Mouse (Mus musculus) cerebellum, adult 2 months (tissue): Measurements from ENCODE around the gene Ankrd34a. TPM values are rescaled to one million over a fixed set of nuclear protein-coding genes. Genes with fewer than 3 reads are reported as not detected.

Source experiments
- DNase-seq, 2 experiments: peaks; one replicate each; pipeline ENCODE4 v3.0.0; 2021
- H3K27ac ChIP-seq: fragments of 200-500 bp; 2 replicates; pipeline ENCODE4 v1.5.1; 2012; ENCODE audit warnings: low read length, control low read depth, inconsistent platforms; ENCODE audit not compliant: insufficient read depth
- H3K27me3 ChIP-seq: fragments of 200-500 bp; 2 replicates; pipeline ENCODE4 v1.6.1; 2012; ENCODE audit warnings: inconsistent platforms, mild to moderate bottlenecking, low read length, moderate library complexity; ENCODE audit not compliant: control insufficient read depth, insufficient read depth
- H3K4me1 ChIP-seq: fragments of 200-500 bp; 2 replicates; pipeline ENCODE4 v1.6.1; 2011; ENCODE audit warnings: low read length; ENCODE audit not compliant: control insufficient read depth, insufficient read depth
- H3K4me3 ChIP-seq: fragments of 200-500 bp; replicated peaks from 2 replicates; pipeline ENCODE3; 2011; ENCODE audit warnings: mild to moderate bottlenecking, low read depth, low read length, control low read depth; ENCODE audit not compliant: insufficient read depth
- CTCF ChIP-seq: fragments of 200-500 bp; IDR thresholded peaks from 2 replicates; pipeline ENCODE4 v1.5.1; 2011; ENCODE audit warnings: low read depth, mild to moderate bottlenecking, control low read depth, low read length, moderate library complexity, borderline replicate concordance; ENCODE audit not compliant: insufficient read depth
- POLR2A ChIP-seq: fragments of 200-500 bp; IDR thresholded peaks from 2 replicates; pipeline ENCODE4 v1.6.1; 2011; ENCODE audit warnings: low read length, control low read depth, borderline replicate concordance; ENCODE audit not compliant: insufficient read depth
- WGBS: fragments of 180-500 bp; shearing (Covaris S2); methylation state at CpG from one replicate; pipeline ENCODE4 v1.1.7; 2018; 5-methylcytosine and 5-hydroxymethylcytosine counted together
- polyA plus RNA-seq: library from polyadenylated mRNA; depleted of rRNA; stranded (reverse); fragments of >200 nt; gene quantifications from 2 replicates; pipeline ENCODE4 v1.2.3, GENCODE M21; 2012; rRNA removed

Gene Ankrd34a
- polyA plus RNA-seq, 1 experiment = 53.2 TPM

DNA sequence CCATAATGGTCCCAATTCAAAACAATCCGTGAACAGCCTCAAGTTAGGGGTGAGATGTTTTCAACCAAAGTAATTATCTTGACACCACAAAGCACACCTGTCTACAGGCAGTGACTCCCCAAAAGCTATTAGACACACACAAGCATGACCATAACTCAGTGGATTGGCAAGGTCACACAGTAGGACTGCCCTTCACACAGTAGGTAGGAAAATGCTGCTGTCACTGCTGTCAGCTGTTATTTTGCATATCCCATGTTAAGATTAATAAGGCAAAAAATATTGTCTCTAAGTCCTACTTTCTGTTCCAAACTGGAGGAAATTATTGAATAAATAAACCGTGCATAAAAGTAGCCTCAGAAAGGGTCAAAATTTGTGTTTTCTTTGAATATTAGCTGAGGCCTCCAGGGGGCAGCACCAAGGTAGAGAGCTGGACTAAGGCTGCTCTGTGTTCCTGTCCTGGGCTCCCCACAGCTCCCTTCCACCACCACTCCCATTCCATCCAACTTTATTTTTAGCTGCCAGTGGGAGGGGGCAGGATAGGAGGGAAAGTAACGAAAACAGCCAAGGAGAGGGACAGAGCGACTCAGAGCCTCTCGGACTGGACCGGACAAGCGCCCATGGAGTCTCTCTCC, 48.7 kb downstream of the Ankrd34a start, which contains the start of gene Itga10:
Itga10 (plus strand) TSS at position 567 of the 632 bp plus-strand sequence.
- Histone ChIP-seq H3K27ac (no peak within 1 kb of the TSS), H3K4me1 (no peaks in the 10 kb centered on the region), H3K27me3 (no peaks in the 10 kb centered on the region), H3K4me3 (no peak within 1 kb of the TSS)
- DNase-seq = peak in 1 of 2 experiments; percentile 33
- no peak for TF ChIP-seq POLR2A
- peak; percentile 52; the same call in 1 of the 2 replicates for TF ChIP-seq CTCF
- WGBS = 48% methylated on average over 7 of the region's 7 CpGs

DNA sequence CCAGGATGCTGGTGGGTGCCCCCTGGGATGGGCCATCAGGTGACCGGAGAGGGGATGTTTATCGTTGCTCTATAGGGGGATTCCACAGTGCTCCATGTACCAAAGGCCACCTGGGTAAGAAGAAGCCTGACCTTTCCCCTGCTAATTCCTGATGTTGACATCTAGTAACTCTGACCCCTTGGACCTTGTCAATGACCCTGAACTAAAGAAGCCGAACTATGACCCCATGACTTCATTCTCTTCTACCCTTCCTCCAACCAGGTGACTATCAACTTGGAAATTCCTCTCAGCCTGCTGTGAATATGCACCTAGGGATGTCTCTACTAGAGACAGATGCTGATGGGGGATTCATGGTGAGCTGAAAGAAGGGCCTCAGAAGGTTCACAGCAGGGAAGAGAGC, 50.9 kb downstream of the Ankrd34a start:
- no peak for TF ChIP-seq CTCF
- TF ChIP-seq POLR2A = no peak
- Histone ChIP-seq H3K27ac (no peak overlapping the region), H3K4me3 (no peak overlapping the region), H3K4me1 (no peaks in the 10 kb centered on the region), H3K27me3 (no peaks in the 10 kb centered on the region)
- 85% methylated on average over 3 of the region's 3 CpGs for WGBS
- no peak for DNase-seq

Other genes starting within 250 kb of the Ankrd34a start
- gene BC107364, start 144.3 kb upstream of the Ankrd34a start, polyA plus RNA-seq = not detected in 2 replicates
- gene Hfe2, start 71.5 kb upstream of the Ankrd34a start, polyA plus RNA-seq = 0.21 and 0.41 TPM in 2 replicates
- gene Txnip, start 38.7 kb upstream of the Ankrd34a start, polyA plus RNA-seq = 15.2 and 21.9 TPM in 2 replicates
- not detected in 2 replicates for gene Gm16253, start 19.7 kb upstream of the Ankrd34a start, polyA plus RNA-seq
- 53.1 and 55.5 TPM in 2 replicates for gene Polr3gl, start 2.5 kb upstream of the Ankrd34a start, polyA plus RNA-seq
- gene Lix1l, start 4.5 kb downstream of the Ankrd34a start, polyA plus RNA-seq = 23.9 and 24.7 TPM in 2 replicates
- gene Rbm8a, start 33.3 kb downstream of the Ankrd34a start, polyA plus RNA-seq = 44.6 and 45.4 TPM in 2 replicates
- gene Pex11b, start 38.7 kb downstream of the Ankrd34a start, polyA plus RNA-seq = 61.8 and 62.3 TPM in 2 replicates
- gene Gm42957, start 38.8 kb downstream of the Ankrd34a start, polyA plus RNA-seq = 0.16 and 0.21 TPM in 2 replicates
- gene Itga10, start 48.9 kb downstream of the Ankrd34a start, polyA plus RNA-seq = 4.7 and 5.1 TPM in 2 replicates
- 9.4 and 11.6 TPM in 2 replicates for gene Ankrd35, start 73.5 kb downstream of the Ankrd34a start, polyA plus RNA-seq
- 38.6 and 41.9 TPM in 2 replicates for gene Pias3, start 99.7 kb downstream of the Ankrd34a start, polyA plus RNA-seq
- gene Nudt17, start 111.9 kb downstream of the Ankrd34a start, polyA plus RNA-seq = 11.8 and 14.3 TPM in 2 replicates
- 42.9 and 47.1 TPM in 2 replicates for gene Polr3c, start 131.0 kb downstream of the Ankrd34a start, polyA plus RNA-seq
- gene Rnf115, start 131.0 kb downstream of the Ankrd34a start, polyA plus RNA-seq = 57.0 and 58.8 TPM in 2 replicates
- 0.03 TPM in 1 of 2 replicates, not detected in the other for gene Pdzk1, start 232.6 kb downstream of the Ankrd34a start, polyA plus RNA-seq
- gene Cd160, start 232.7 kb downstream of the Ankrd34a start, polyA plus RNA-seq = not detected in 2 replicates